Mouse (Mus musculus): ENCODE data around the gene Sdk2.

GRCm38 (mm10) chr11:113740100-113740499 is 326.7 kb downstream of the Sdk2 start:
- no peak for TF ChIP-seq CTCF (IDR thresholded peaks at IDR 0.05; ENCODE audit: extremely low read depth, insufficient read depth, insufficient read length, insufficient replicate concordance)
- no peak for TF ChIP-seq POLR2A (IDR thresholded peaks at IDR 0.05; ENCODE audit: low read depth, low read length)
